Mouse (Mus musculus) kidney, adult 2 months (tissue): ENCODE results near the gene Bach2.

ENCODE experiments used
- CTCF ChIP-seq: fragments of 200-500 bp; conservative IDR thresholded peaks from 2 replicates; pipeline ENCODE4 v1.5.1; 2011; ENCODE audit warnings: low read depth, mild to moderate bottlenecking, control low read depth, low read length, moderate library complexity, mixed read lengths; ENCODE audit not compliant: insufficient read depth, insufficient read length
- POLR2A ChIP-seq: fragments of 200-500 bp; IDR thresholded peaks from one replicate; pipeline ENCODE4 v1.6.1; 2011; ENCODE audit warnings: low read depth, low read length, control low read depth

GRCm38 (mm10) chr4:32389107-32389800 lies 150.7 kb downstream of the Bach2 start:
- TF ChIP-seq CTCF = no peak
- no peak for TF ChIP-seq POLR2A
